Mouse (Mus musculus) heart, postnatal 14 days (tissue): Measurements from ENCODE around the gene Abcc6. TPM values are rescaled to one million over a fixed set of nuclear protein-coding genes. Genes with fewer than 3 reads are reported as not detected.
"Not testable (repeated sequence)": the region's sequence is repeated elsewhere in the genome, so short reads cannot be mapped to it uniquely, and the experiment has no call there.

Source experiments
- DNase-seq, 2 experiments: peaks; one replicate each; pipeline ENCODE4 v3.0.0; 2021 to 2022
- intact Hi-C: fragments of 180-260 bp; cut with DNase I; formaldehyde crosslinking; loops from one replicate; pipeline ENCODE4 v1.15.1; 2025
- total RNA-seq, 2 experiments: library from RNA; stranded (reverse); gene quantifications; 2 replicates each; pipeline ENCODE4 v1.2.3; 2021

Gene Abcc6
- total RNA-seq, 2 experiments from 2014 or later, result 0.05 TPM

DNA sequence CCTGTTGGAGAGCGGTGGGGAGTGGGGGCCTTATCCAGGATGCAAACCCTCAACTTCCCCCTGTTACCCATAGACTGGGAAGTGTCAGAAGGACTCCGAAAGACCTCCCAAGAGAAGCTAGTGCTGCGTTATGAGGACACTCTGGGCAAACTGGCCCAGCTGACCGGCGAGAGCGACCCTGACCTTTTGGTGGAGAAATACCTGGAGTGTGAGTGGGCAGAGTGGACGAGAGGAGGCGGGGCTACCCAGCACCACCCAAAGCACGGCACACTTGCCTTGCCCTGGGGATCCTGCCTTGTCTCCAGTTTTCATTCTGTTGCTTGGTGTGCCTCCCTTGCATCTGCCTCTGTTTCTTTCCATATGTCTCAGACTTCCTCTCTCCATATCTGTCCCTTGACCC lies 88.1 kb downstream of the Abcc6 start:
- intact Hi-C loops, result no loop called here
- no peak for DNase-seq

DNA sequence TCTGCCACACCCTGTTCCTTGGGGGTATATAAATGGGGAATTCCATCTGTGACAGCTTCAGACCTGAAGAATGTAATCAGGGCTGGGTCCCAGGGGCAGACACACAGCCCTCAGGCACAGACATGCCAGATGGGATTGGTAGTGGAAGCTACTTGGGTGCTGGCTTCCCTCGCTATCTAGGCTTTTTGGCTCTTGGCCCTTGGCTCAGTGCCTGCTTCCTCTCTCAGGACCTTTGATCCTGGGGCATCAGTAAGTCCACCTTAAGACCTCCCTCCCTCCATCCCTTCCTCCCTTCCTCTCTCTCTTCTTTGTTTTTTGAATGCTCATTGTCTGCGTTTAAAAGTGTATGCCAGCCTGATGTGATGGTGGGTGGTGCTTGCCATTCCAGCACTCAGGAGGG lies 90.3 kb downstream of the Abcc6 start:
- intact Hi-C loops, result no loop called here
- no peak for DNase-seq

- peak; percentile 65 to 79 for DNase-seq
- intact Hi-C loops, result loop anchor here (2.0 kb wide), 2 partner anchors 62 to 196 kb away; partner anchors contain the start of gene Kdelr1
Measured at GRCm38 (mm10) chr7:45935114-45935513, 95.0 kb downstream of the Abcc6 start.

DNA sequence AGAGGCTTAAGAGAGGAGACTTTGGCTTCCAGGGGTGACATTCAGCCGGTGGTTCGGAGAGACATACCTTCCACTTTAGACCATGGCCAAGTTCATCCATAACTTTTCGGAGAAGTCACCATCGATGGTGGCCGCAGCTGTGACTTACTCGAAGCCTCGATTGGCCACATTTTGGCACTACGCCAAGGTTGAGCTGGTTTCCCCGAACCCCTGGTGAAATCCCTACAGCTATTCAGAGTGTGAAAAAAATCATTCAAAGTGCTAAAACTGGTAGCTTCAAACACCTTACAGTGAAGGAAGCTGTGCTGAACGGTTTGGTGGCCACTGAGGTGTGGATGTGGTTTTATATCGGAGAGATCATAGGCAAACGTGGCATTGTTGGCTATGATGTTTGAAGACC lies 96.3 kb downstream of the Abcc6 start:
- intact Hi-C loops, result loop anchor here (2.0 to 5.0 kb wide), 3 partner anchors 61 to 195 kb away; partner anchors contain the start of gene Kdelr1

GRCm38 (mm10) chr7:45929688-45930087 lies 100.4 kb downstream of the Abcc6 start:
- intact Hi-C loops, result loop anchor here (5.0 kb wide), 1 partner anchor 127 kb away; no protein-coding TSS in a partner anchor
- no peak for DNase-seq

More for the DNA sequence above, 96.3 kb downstream of the Abcc6 start:
- DNase-seq, result not testable (repeated sequence)

DNA sequence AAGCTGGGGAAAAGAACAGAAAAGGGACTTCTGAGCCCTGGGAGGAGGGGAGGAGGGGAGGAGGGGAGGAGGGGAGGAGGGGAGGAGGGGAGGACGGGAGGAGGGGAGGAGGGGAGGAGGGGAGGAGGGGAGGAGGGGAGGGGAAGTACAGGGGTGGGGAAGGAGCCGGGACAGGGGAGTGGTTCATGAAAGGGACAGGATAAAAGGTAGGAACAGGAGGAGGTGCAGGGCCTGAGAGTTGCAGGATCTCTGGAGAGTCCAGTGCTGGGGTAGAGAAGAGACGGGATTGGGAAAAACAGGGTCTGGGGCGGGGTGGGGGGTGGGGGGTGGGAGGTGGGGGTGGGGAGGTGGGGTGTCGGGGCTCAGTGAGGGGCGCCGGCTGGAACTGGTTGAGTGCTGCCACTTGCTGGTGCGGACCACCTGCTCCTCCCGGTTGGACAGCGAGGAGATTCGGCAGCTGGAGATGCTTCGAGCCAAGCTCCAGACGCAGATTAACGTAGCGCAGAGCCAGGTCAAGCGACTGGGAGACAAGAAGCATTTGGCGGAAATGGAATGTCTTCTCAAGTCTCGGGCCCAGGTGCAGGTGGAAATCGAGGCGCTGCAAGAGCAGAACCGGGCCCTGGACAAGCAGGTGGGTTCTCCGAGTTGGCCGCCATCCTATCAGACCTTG lies 101.3 kb downstream of the Abcc6 start:
- intact Hi-C loops, result no loop called here
- peak in 1 of 2 experiments; percentile 19 for DNase-seq

DNA sequence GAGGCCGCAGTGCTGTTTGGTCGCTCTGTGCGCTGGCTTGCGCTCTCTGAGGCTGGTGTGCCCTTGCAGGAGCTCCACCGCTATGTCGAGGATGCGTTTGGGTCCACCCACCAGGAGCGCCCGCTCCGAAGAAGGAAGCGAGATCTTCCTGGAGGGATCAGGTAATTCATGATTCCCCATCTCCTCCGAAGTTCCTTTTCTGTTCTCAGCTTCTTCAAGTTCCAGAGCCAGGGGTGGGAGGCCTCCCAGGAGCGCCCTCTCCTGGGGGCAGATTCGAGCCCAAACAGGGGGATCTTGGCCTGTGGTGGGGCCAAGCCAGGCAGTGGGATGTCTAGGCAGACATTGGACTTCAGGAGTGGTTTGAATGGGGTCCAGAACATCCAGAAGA lies 105.7 kb downstream of the Abcc6 start:
- DNase-seq, result peak; percentile 31 to 47
- intact Hi-C loops, result loop anchor here (2.0 to 5.0 kb wide), 2 partner anchors 52 to 112 kb away; partner anchors contain the start of genes Cyth2 and Kdelr1

DNA sequence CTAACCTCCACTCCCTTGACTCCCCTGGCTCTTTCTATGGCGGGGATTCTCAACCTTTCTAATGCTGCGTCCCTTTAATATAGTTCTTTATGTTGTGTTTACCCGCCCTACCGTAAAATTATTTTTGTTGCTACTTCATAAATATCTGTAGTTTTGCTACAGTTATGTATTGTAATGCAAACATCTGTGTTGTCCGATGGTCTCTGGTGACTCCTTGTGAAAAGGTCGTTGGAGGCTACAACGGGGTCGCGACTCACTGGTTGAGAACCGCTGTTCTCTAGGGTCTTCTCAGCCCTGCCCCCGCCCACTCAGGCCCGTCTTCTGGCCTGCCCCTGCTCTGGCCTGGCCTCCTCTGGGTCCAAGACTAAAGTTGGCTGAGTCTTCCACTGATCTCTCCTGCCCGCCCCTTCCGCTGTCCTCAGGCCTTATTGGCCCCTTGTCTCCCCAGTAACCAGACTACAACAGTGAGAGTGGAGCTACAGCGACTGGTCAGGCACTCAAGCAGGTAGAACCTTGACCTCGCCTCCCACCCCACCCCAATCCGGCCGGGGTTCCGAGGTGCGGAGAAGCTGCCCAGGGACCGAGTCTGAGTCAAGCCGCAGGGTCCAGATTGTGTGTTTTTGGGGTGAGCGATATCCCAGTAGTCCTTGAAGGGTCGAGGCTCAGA lies 106.2 kb downstream of the Abcc6 start, which contains the start of gene Ccdc114:
Gene Ccdc114, plus strand, starts transcription at position 311 of the 667 bp plus-strand sequence.
- peak; percentile 81 to 84 for DNase-seq
- intact Hi-C loops, result loop anchor here (2.0 to 5.0 kb wide), 2 partner anchors 51 to 112 kb away; partner anchors contain the start of genes Cyth2 and Kdelr1

DNA sequence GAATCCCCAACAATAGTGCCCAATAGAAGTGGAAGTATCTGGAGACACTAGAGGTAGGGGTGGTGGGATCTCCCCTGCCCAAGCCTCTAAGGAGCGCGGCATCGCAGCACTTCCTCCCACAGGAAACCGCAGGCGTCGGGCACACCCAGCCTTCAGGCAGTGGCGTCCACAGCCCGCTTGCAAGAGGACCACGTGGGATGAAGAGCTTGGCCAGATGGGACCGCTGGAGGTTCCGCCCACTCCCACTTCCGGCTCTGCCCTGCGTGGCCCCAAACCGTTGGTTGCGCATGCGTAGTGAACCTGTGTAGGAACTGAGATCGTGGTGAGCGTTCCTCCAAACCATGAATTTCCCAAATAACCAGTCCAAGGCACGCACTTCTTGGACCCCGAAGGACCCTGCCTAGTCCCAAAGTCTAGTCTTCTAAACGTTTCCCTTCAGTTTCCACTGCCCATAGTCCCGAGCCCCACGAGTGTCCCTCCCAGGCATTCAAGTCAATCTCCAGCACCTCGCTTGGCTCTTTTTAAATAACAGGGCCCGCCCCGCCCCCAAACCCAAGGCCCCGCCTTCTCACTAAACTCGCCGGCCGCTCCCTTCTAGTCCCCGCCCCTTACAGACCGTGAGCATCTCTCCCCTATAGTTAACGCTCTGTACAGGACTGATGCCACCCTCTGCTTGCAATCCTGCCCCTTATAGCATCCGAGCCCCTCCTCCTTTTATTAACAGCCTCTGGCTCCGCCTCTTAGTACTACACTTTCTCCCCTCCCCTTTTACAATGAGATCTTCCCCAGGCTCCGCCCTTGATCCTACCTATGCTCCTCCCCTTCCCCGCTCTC lies 107.0 kb downstream of the Abcc6 start:
- intact Hi-C loops, result loop anchor here (5.0 kb wide), 1 partner anchor 111 kb away; the partner anchor contains the start of gene Cyth2
- DNase-seq, result peak; percentile 94 to 95

DNA sequence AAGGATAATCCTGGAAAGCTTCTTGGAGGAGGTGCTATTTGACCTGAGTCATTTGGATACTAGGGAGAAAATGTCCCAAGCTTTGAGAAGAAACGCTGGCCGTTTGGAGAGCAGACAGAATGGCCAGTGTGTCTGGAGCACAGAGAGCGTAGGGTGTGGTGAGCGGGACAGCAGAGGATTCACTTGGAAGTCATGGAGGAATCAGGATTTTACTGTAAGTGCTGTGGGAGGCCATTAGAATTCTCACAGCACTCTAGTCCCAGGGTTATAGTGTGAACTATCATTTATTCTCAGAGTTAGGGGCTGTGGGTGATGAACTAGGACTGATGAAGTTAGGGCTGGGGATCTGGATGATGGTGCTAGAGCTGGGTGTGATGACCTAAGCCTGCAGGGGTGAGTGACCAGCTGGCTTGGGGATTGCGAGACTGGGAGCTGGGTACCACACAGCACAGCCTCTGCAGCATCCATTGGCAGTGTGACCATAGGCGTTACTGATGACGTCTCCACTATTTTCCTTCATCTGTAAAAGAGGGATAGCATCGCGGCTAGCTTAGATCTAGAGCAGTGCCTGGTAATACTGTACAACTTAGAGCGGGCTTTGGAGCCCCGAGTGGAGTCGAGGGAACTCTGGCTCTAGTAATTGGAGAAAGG lies 108.0 kb downstream of the Abcc6 start:
- intact Hi-C loops, result loop anchor here (2.0 to 5.0 kb wide), 2 partner anchors 25 to 110 kb away; partner anchors contain the start of genes Cyth2, Syngr4 and Tmem143
- DNase-seq, result no peak

GRCm38 (mm10) chr7:45921242-45921621 lies 108.9 kb downstream of the Abcc6 start, which contains the start of gene Emp3:
Emp3 (minus strand) TSS chr7:45921404.
- intact Hi-C loops, result loop anchor here (2.0 to 5.0 kb wide), 2 partner anchors 24 to 109 kb away; partner anchors contain the start of genes Cyth2, Syngr4 and Tmem143
- DNase-seq, result peak; percentile 63 to 68

DNA sequence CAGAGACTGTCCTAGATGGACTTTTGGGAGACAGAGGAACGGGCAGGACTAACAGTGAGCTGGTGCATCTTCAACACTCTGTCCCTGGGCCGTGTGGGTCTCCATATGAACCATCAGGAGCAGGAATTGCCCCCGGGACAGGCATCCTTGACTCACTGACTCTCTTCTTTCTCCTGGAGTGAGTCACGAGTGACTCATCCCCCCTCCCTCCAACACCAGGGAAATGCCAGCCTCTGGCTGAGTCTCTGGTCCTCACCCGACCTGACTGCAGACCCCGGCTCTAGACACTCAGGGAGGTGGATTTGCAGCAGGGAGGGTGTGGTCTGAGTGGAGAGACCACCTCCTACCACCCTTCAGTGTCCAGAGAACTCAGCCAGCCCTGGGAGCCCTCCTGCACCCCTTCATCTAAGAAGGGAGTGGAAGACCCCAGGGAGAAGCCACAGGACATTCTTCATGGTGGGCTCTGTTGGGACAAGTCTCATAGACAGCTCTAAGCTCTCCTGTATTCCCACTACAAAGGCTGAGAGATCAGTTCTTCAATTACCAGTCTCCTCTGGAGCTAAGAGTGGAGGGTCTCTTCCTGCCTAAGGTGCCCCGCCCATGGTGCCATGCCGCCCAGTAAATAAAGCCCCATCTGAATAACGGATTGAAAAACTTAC lies 109.4 kb downstream of the Abcc6 start:
- intact Hi-C loops, result loop anchor here (2.0 to 5.0 kb wide), 2 partner anchors 24 to 108 kb away; partner anchors contain the start of genes Cyth2, Syngr4 and Tmem143
- peak; percentile 24 to 39 for DNase-seq

DNA sequence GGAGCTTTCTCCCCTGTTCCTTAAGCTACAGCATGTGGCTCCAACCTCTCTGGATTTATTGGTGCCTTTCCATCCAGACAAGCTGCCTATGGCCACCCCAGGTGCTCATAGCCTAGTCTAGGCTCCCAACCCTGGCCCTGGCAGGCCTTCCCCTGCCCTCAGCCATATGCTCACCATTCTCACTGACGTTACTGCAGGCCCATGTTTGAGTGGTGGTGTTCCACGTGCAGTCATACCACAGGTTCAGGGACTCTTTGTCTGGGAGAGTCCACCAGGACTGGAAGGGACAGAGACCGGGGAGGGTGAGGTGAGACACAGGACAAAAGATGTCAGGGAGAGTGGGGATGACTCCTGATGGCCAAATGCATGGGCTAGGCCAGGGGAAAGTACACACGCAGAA lies 110.3 kb downstream of the Abcc6 start:
- DNase-seq, result no peak
- intact Hi-C loops, result loop anchor here (2.0 to 5.0 kb wide), 2 partner anchors 23 to 107 kb away; partner anchors contain the start of genes Cyth2, Syngr4 and Tmem143

DNA sequence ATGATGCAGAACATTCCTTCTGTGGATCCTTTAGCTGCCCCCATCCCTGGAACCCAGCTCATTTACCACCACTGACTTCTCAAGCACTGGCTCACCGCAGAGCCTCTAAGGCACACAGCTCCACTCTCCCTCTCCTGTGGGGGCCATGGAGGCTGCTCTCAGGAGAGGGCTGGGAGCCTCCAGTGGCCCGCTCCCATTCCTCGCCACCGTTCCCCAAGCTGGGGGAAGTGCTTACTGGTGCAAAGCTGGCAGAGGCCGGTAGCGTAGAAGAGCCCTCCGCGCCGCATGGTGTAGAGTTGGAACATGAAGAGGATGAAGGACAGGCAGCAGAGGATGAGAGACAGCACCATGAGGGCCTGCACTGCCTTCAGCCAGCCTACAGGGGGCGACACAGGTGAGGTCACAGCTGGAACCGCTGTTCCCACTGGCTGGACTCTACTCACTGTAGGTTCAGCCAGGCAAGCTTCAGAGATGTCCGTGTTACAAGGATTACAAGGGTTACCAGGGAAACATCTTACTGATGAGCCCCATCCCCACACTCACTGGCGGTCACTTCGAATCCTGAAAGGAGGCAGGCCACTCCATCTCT lies 110.9 kb downstream of the Abcc6 start:
- peak in 1 of 2 experiments; percentile 39 for DNase-seq
- intact Hi-C loops, result no loop called here

GRCm38 (mm10) chr7:45917926-45918325 lies 112.2 kb downstream of the Abcc6 start:
- DNase-seq, result no peak
- intact Hi-C loops, result no loop called here
